Mouse (Mus musculus) intestine, embryonic 14.5 days (tissue): ENCODE results near the gene Fcgr2b. TPM values are rescaled to one million over a fixed set of nuclear protein-coding genes. Genes with fewer than 3 reads are reported as not detected.

Source experiments
- ATAC-seq: fragments of 200-750 bp; cut with Nextera tagmentation; replicated peaks from 2 replicates; pipeline ENCODE4 v1.8.0; 2017; ENCODE audit warnings: low read depth, moderate number of reproducible peaks, moderate TSS enrichment, moderate library complexity; ENCODE audit not compliant: low FRiP score, low TSS enrichment
- DNase-seq: peaks from one replicate; pipeline ENCODE4 v3.0.0-alpha.2; 2018; ENCODE audit warnings: low spot score
- H3K27ac ChIP-seq: fragments of 300-500 bp; sonication (generic); 2 replicates; pipeline ENCODE4 v1.5.1; 2014; ENCODE audit warnings: low read depth, mild to moderate bottlenecking, control low read depth
- H3K27me3 ChIP-seq: fragments of 300-500 bp; sonication (generic); replicated peaks from 2 replicates; pipeline ENCODE4 v1.6.1; 2014; ENCODE audit warnings: low read length, control low read depth; ENCODE audit not compliant: control insufficient read depth, insufficient read depth
- H3K36me3 ChIP-seq: fragments of 300-500 bp; sonication (generic); 2 replicates; pipeline ENCODE4 v1.6.1; 2014; ENCODE audit warnings: low read length, control low read depth; ENCODE audit not compliant: control insufficient read depth, insufficient read depth
- H3K4me1 ChIP-seq: fragments of 300-500 bp; sonication (generic); replicated peaks from 2 replicates; pipeline ENCODE4 v1.6.1; 2014; ENCODE audit warnings: low read length, control low read depth, mixed read lengths; ENCODE audit not compliant: control insufficient read depth, insufficient read depth
- H3K4me2 ChIP-seq: fragments of 300-500 bp; sonication (generic); 2 replicates; pipeline ENCODE4 v1.6.1; 2014; ENCODE audit warnings: low read length
- H3K4me3 ChIP-seq: fragments of 300-500 bp; sonication (generic); 2 replicates; pipeline ENCODE4 v1.5.1; 2014; ENCODE audit warnings: low read depth, low read length, control low read depth, mixed read lengths
- H3K9ac ChIP-seq: fragments of 300-500 bp; sonication (generic); 2 replicates; pipeline ENCODE4 v1.6.1; 2014; ENCODE audit warnings: mild to moderate bottlenecking, low read length
- H3K9me3 ChIP-seq: fragments of 300-500 bp; sonication (generic); 2 replicates; pipeline ENCODE4 v1.6.1; 2016; ENCODE audit warnings: low read length, control low read depth; ENCODE audit not compliant: control insufficient read depth
- WGBS: fragments of 180-500 bp; shearing (Covaris S2); extraction: QIAGEN DNeasy Blood & Tissue Kit; methylation state at CpG from one replicate; pipeline ENCODE4 v1.1.7; 2014; 5-methylcytosine and 5-hydroxymethylcytosine counted together
- polyA plus RNA-seq: library from polyadenylated mRNA; unstranded; fragments of >200 nt; fragmentation: Nextera tagmentation; extraction: Ambion mirVana; gene quantifications from 2 replicates; pipeline ENCODE4 v1.2.1, GENCODE M21; 2014

The Fcgr2b gene
- polyA plus RNA-seq, 1 experiment from 2014 or later: 1.1 TPM

DNA sequence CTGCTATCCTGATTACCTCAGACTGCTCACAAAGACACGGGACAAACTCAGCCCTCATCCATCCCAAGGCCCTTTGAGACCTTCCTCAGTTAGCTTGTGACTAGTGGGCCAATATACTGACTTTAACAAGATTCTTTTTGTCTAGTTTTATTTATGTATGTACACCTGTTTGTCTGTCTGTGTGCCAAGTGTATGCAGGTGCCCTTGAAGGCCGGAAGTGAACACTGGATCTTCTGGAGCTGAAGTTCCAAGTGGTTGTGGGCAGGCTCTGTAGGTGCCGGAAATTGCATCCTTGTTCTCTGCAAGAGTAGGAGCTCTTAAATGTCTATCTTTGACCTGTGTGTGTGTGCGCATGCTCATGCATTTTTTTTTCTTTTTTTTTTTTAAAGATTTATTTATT is 47.1 kb downstream of the Fcgr2b start:
- ATAC-seq (no peak), DNase-seq (no peak)
- H3K4me1 ChIP-seq: no peaks in the 10 kb centered on the region
- no peaks in the 10 kb centered on the region for H3K36me3 ChIP-seq
- H3K4me2 ChIP-seq: no peak overlapping the region
- no peak overlapping the region for H3K27ac ChIP-seq
- H3K9ac ChIP-seq: no peak overlapping the region
- no peak overlapping the region for H3K4me3 ChIP-seq
- H3K9me3 ChIP-seq: no peaks in the 10 kb centered on the region
- no peaks in the 10 kb centered on the region for H3K27me3 ChIP-seq
- 82% methylated on average over 4 of the region's 4 CpGs for WGBS

DNA sequence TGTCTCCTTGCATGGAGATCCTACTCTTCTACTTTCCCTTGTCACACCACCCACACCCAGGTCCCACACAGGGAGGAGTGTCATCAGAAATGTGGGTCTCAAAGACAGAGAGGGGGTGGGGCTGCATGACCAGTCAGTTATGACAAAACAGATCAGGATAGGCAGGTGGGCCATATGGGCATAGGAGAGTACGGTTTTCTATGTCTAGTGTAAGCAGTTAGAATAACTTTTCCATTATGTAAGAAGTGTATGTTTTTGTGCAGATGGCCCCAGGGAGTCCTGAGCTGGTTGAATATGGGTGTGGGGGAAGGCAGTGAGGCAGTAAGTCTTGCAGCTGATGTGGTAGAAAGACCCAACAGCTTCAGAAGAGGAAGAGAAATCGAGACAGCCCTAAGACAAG is 47.9 kb downstream of the Fcgr2b start:
- H3K4me3 ChIP-seq: no peak overlapping the region
- no peaks in the 10 kb centered on the region for H3K9me3 ChIP-seq
- no peaks in the 10 kb centered on the region for H3K36me3 ChIP-seq
- DNase-seq (no peak), ATAC-seq (no peak)
- no peak overlapping the region for H3K27ac ChIP-seq
- WGBS: 61% methylated on average over 2 of the region's 2 CpGs
- H3K9ac ChIP-seq: no peak overlapping the region
- H3K4me1 ChIP-seq: no peaks in the 10 kb centered on the region
- no peak overlapping the region for H3K4me2 ChIP-seq
- no peaks in the 10 kb centered on the region for H3K27me3 ChIP-seq

DNA sequence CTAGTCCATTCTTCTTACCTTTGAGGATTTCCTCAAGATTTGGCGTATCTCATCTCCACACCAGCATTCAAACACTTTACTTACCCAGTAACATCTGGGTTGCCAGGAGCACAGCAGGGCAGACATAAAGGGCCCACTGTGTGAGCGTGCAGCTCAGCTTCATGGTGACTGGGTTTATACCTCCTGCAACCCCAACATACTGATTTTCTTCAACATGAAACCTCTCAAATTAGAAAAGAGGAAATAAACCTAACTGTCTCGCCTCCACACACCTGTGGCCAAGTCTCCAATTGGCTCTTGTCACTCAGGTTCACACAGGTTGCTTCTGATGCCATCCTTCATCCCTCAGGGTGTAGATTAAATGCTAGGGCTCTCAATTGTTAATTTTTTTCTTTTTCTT is 49.0 kb downstream of the Fcgr2b start, which contains the start of gene Fcrla:
TSS of gene Fcrla (minus strand) at position 206 of the 400 bp plus-strand sequence.
- Histone ChIP-seq H3K9me3 (no peaks in the 10 kb centered on the region), H3K9ac (no peak within 1 kb of the TSS), H3K27me3 (no peaks in the 10 kb centered on the region), H3K36me3 (no peaks in the 10 kb centered on the region), H3K27ac (no peak within 1 kb of the TSS), H3K4me3 (no peak within 1 kb of the TSS), H3K4me2 (no peak within 1 kb of the TSS), H3K4me1 (no peaks in the 10 kb centered on the region)
- ATAC-seq (no peak), DNase-seq (no peak)
- 85% methylated on average over 3 of the region's 3 CpGs for WGBS

- H3K27me3 ChIP-seq: no peaks in the 10 kb centered on the region
- no peaks in the 10 kb centered on the region for H3K4me1 ChIP-seq
- H3K36me3 ChIP-seq: no peaks in the 10 kb centered on the region
- H3K27ac ChIP-seq: no peak overlapping the region
- H3K4me2 ChIP-seq: no peak overlapping the region
- no peaks in the 10 kb centered on the region for H3K9me3 ChIP-seq
- no peak for DNase-seq
- 39% methylated on average over 6 of the region's 6 CpGs for WGBS
- no peak overlapping the region for H3K9ac ChIP-seq
- no peak for ATAC-seq
- no peak overlapping the region for H3K4me3 ChIP-seq
These were observed 49.4 kb downstream of the Fcgr2b start for GRCm38 (mm10) chr1:170926941-170927340.

DNA sequence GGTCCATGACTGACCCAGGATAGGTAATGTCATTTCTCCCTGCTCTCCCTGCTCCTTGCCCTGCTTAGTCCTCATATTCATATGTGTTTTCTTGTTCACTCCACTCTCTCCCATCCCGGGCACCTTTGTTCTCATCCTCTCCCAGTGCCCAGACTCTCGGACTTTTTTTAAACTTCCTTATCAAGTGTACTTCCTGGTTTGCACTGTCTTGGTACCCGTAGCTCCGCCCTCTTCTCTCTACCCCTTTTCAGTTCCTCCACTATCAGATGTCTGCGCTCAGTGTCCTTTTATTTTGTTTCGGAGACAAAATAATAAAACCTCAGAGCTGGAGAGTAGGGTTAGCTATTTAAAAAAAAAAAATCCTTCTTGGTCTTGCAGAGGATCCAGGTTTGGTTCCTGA is 51.9 kb downstream of the Fcgr2b start:
- DNase-seq: no peak
- Histone ChIP-seq H3K4me3 (no peak overlapping the region), H3K27ac (no peak overlapping the region), H3K27me3 (no peaks in the 10 kb centered on the region), H3K4me1 (no peaks in the 10 kb centered on the region), H3K9ac (no peak overlapping the region), H3K36me3 (no peaks in the 10 kb centered on the region), H3K9me3 (no peaks in the 10 kb centered on the region), H3K4me2 (no peak overlapping the region)
- no peak for ATAC-seq
- 79% methylated on average over 6 of the region's 6 CpGs for WGBS

DNA sequence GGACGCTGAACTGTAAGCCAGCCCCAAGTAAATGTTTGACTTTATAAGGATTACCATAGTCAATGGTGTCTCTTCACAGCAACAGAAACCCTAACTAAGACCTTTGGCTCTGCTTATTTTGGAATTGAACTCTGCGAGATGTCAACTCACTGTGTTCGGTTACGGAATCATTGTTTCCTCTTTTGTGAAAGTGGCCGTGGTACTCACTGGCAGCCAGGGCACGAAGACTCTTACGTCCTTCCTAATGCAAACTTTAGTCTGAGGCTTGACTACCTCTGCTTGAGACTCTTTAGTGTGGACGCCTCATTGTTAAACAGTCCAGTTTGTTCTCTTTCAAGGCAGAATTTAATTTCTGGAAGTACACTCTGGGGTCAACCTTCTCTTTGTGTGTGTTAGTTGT is 57.0 kb downstream of the Fcgr2b start:
- no peaks in the 10 kb centered on the region for H3K36me3 ChIP-seq
- no peak overlapping the region for H3K4me3 ChIP-seq
- 96% methylated on average over 8 of the region's 8 CpGs for WGBS
- ATAC-seq (no peak), DNase-seq (no peak)
- no peak overlapping the region for H3K9ac ChIP-seq
- H3K27me3 ChIP-seq: no peaks in the 10 kb centered on the region
- no peaks in the 10 kb centered on the region for H3K9me3 ChIP-seq
- H3K27ac ChIP-seq: no peak overlapping the region
- no peak overlapping the region for H3K4me2 ChIP-seq
- no peaks in the 10 kb centered on the region for H3K4me1 ChIP-seq

- Histone ChIP-seq H3K27ac (no peak overlapping the region), H3K9me3 (no peaks in the 10 kb centered on the region), H3K36me3 (no peaks in the 10 kb centered on the region), H3K27me3 (no peaks in the 10 kb centered on the region), H3K4me3 (no peak overlapping the region), H3K4me2 (no peak overlapping the region), H3K4me1 (no peaks in the 10 kb centered on the region), H3K9ac (no peak overlapping the region)
- 65% methylated on average over 5 of the region's 5 CpGs for WGBS
- no peak for ATAC-seq
- no peak for DNase-seq
These were observed 60.7 kb downstream of the Fcgr2b start for GRCm38 (mm10) chr1:170915657-170916056.

DNA sequence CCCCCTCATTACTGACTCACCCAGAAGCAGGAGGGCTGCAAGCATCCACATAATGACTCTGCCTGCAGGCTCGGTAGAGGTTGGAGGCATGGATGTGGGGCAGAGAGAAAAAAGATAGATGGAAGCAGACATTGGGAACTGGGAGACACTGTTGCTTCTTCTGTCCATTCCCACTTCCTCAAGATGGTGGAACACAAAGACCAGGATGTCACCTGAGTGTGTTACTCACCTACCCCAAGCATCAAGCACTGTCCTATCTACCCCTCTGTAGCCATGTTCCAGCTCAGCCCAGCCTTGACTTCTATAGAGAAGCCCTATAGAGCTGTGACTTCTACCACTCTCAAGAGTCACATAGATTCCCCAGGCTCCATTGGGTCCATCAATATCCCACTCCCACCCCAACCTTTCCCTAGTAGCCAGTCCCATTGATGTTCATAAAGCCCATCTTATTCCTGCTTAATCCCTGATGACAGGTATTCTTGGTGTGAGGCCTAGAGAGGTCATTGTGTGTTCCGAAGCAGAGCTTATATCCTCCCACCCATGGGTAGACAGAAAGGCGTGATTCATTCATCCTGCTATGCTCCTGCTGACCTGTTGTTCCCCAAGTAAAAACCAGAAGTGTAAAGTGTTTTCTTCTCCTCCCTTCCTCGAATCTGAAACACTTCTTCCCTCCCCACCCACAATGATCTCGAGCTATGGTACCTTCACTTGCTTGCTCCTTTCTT is 63.3 kb downstream of the Fcgr2b start, which contains the start of gene Fcrlb:
TSS of gene Fcrlb (minus strand) at position 51 of the 725 bp plus-strand sequence.
- Histone ChIP-seq H3K9ac (no peak within 1 kb of the TSS), H3K9me3 (no peaks in the 10 kb centered on the region), H3K27me3 (peaks cover 12% of the 10 kb centered on the region), H3K4me2 (no peak within 1 kb of the TSS), H3K27ac (no peak within 1 kb of the TSS), H3K4me3 (no peak within 1 kb of the TSS), H3K36me3 (no peaks in the 10 kb centered on the region), H3K4me1 (peaks cover 5% of the 10 kb centered on the region)
- ATAC-seq: no peak
- DNase-seq: no peak
- WGBS: 71% methylated on average over 5 of the region's 5 CpGs
